Mouse (Mus musculus): Measurements from ENCODE around the gene Traip. TPM values are rescaled to one million over a fixed set of nuclear protein-coding genes. Genes with fewer than 3 reads are reported as not detected.

Traip gene
- polyA plus RNA-seq, 2 experiments = 14.3 to 22.5 TPM

DNA sequence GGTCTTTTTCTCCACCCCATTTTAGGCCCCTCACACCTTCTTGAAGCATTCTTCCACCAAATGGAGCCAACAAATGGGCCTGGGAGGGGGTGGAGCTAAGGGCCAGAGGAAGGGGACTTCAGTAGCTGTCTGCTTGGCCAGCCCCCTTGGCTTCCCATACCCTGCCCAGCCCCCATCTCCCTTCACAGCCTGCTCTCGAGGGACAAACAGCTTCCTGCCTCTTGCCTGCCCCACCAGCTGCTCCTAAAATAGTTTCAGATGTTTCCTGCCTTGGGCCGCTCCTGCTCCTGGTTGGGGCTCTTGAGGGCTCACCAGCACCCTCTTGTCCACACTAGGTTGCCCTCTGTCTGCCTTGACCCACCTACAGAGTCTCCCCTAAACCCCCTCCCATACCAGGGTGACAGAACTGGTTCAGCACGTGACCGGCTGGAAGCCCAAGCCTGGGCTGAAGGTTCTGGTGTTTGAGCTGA, 33.5 kb downstream of the Traip start:
- Histone ChIP-seq H3K4me2 (replicated peaks; ENCODE audit: low read depth, low read length, severe bottlenecking) (peak overlapping the region; percentile 96), H3K4me1 (ENCODE audit: control insufficient read depth, insufficient read depth, low read length) (peaks cover 41% of the 10 kb centered on the region), H3K36me3 (ENCODE audit: control insufficient read depth, insufficient read depth, low read length) (peaks cover 11% of the 10 kb centered on the region), H3K9ac (ENCODE audit: low read depth, low read length, severe bottlenecking) (peak overlapping the region; percentile 83), H3K9me3 (ENCODE audit: control insufficient read depth, low read length) (no peaks in the 10 kb centered on the region), H3K27ac (replicated peaks; ENCODE audit: low read depth, low read length) (peak overlapping the region; percentile 99), H3K27me3 (ENCODE audit: control insufficient read depth, insufficient read depth, low read length) (no peaks in the 10 kb centered on the region), H3K4me3 (replicated peaks; ENCODE audit: low read length) (peak overlapping the region; percentile 82)
- 3% methylated on average over 4 of the region's 4 CpGs for WGBS
- peak; percentile 58 for ATAC-seq (ENCODE audit: low FRiP score, low read depth)
- DNase-seq (ENCODE audit: low spot score) = peak; percentile 94
- peak; percentile 40; the same call in 1 of the 2 replicates for TF ChIP-seq POLR2A (IDR thresholded peaks at IDR 0.05; ENCODE audit: borderline replicate concordance, extremely low read depth, insufficient read depth, insufficient read length)

DNA sequence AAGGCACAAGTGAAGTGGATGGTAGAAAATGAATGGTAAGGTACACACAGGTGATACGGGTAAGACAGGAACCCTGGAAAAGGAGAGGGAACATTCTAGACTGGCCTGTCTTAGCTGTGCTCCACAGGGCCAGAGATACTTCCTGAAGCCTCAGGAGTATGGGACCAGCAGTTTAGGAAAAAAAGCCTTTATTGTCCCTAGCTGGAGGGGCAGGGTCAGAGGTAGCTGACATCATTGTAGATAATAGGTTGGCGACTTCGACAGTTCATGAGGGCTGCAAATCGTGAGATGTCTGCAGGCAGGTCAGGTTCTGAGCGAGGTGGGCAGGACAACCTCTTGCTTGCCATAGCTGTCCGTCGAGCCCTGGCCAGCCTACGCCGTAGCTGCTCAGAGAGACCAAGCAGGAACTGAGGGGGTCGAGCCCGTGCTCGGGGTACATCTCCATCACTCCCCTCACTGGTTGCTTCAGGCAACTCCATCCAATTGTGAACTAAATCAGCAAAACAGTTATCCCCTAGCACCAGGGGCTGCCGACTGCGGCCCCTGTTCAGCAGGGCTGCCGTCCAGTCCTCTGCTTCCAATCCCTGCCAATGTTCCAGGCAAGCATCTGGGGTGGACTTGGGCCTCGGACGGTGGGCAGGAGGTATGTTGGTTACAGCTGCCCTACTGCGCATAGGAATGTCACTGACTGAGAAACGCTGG, 34.3 kb downstream of the Traip start:
- ATAC-seq (ENCODE audit: low FRiP score, low read depth) = no peak

DNA sequence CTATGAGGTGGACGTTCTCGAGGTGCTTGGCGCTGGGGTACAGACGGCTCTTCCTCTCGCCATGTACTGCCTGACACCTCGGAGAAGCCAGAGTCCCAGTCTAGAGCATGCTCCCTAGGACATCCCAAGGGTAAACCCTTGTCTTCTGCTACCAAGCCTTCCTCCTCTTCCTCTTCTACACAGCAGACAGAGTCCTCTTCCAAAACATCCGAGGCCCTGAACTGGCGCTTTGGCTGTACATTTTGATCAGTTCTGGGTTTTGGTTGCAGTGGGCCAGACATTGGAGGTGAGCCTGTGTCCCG, 34.8 kb downstream of the Traip start:
- H3K9ac ChIP-seq (ENCODE audit: low read depth, low read length, severe bottlenecking) = peak overlapping the region; percentile 83
- H3K27me3 ChIP-seq (ENCODE audit: control insufficient read depth, insufficient read depth, low read length) = no peaks in the 10 kb centered on the region
- H3K27ac ChIP-seq (replicated peaks; ENCODE audit: low read depth, low read length) = peak overlapping the region; percentile 99
- no peaks in the 10 kb centered on the region for H3K9me3 ChIP-seq (ENCODE audit: control insufficient read depth, low read length)
- H3K4me3 ChIP-seq (replicated peaks; ENCODE audit: low read length) = peak overlapping the region; percentile 82
- TF ChIP-seq POLR2A (IDR thresholded peaks at IDR 0.05; ENCODE audit: borderline replicate concordance, extremely low read depth, insufficient read depth, insufficient read length) = no peak
- no peak for ATAC-seq (ENCODE audit: low FRiP score, low read depth)
- 14% methylated on average over 9 of the region's 9 CpGs for WGBS
- H3K4me2 ChIP-seq (replicated peaks; ENCODE audit: low read depth, low read length, severe bottlenecking) = peak overlapping the region; percentile 96
- DNase-seq (ENCODE audit: low spot score) = no peak
- H3K4me1 ChIP-seq (ENCODE audit: control insufficient read depth, insufficient read depth, low read length) = peaks cover 41% of the 10 kb centered on the region
- H3K36me3 ChIP-seq (ENCODE audit: control insufficient read depth, insufficient read depth, low read length) = peaks cover 11% of the 10 kb centered on the region

More for the DNA sequence above, 34.3 kb downstream of the Traip start:
- H3K4me3 ChIP-seq (replicated peaks; ENCODE audit: low read length) = peak overlapping the region; percentile 82
- no peak for DNase-seq (ENCODE audit: low spot score)
- no peaks in the 10 kb centered on the region for H3K27me3 ChIP-seq (ENCODE audit: control insufficient read depth, insufficient read depth, low read length)
- WGBS = 17% methylated on average over 19 of the region's 19 CpGs
- no peaks in the 10 kb centered on the region for H3K9me3 ChIP-seq (ENCODE audit: control insufficient read depth, low read length)
- H3K36me3 ChIP-seq (ENCODE audit: control insufficient read depth, insufficient read depth, low read length) = peaks cover 11% of the 10 kb centered on the region
- H3K4me1 ChIP-seq (ENCODE audit: control insufficient read depth, insufficient read depth, low read length) = peaks cover 41% of the 10 kb centered on the region
- peak overlapping the region; percentile 96 for H3K4me2 ChIP-seq (replicated peaks; ENCODE audit: low read depth, low read length, severe bottlenecking)
- peak overlapping the region; percentile 83 for H3K9ac ChIP-seq (ENCODE audit: low read depth, low read length, severe bottlenecking)
- TF ChIP-seq POLR2A (IDR thresholded peaks at IDR 0.05; ENCODE audit: borderline replicate concordance, extremely low read depth, insufficient read depth, insufficient read length) = no peak
- H3K27ac ChIP-seq (replicated peaks; ENCODE audit: low read depth, low read length) = peak overlapping the region; percentile 99

DNA sequence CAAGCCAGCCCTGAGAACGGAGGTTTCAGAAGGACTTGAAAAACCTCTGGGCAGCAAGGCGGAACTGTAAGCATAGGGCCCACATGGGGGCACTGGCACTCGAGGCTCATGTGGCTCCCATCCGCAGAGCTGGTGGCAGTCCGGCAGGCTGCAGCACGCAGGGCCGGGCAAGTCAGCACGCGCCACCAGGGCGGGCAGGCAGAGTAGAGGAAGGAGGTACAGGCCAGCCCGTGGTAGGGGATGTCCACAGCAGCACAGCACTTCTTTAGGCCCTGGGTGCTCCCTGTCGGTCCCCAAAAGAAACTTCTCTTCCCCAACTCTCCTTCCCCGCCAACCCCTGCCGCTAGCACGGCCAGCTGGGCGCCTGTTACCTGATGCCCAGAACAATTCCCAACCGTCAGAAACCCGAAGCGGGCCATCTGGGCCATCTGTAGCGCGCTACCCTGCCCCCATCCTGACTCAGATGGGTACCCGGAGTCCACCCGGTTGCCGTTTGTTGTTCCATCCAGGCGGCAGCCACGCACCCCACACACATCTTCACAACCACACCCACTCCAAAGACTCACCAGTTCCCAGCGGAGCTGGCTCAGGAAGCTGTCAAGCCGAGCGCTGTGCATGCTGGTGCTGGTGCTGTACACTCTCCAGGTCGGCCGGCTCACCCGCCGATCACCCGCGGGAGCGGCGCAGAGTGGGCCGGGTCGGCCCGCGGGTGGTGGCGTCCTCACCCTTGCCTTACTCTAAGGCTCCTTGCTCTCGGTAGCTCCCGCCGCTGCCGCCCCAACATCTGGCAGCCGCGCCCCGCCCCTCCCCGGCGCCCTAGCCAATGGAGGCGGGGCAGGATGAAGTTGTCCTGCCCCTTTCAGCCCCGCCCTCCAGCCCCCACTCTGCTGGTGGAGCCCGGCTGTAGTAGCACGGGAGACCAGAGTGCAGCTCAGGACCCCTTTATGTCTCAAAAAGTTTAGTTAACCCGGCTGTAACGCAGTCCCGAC, 35.5 kb downstream of the Traip start, which contains the start of gene Inka1:
Gene Inka1, minus strand, starts transcription at position 749 of the 989 bp plus-strand sequence.
- DNase-seq (ENCODE audit: low spot score) (peak; percentile 95), ATAC-seq (ENCODE audit: low FRiP score, low read depth) (peak; percentile 67)
- under 1% methylated on average over 45 of the region's 58 CpGs for WGBS
- H3K27me3 ChIP-seq (ENCODE audit: control insufficient read depth, insufficient read depth, low read length) = no peaks in the 10 kb centered on the region
- no peaks in the 10 kb centered on the region for H3K9me3 ChIP-seq (ENCODE audit: control insufficient read depth, low read length)
- peaks cover 39% of the 10 kb centered on the region for H3K4me1 ChIP-seq (ENCODE audit: control insufficient read depth, insufficient read depth, low read length)
- H3K4me2 ChIP-seq (replicated peaks; ENCODE audit: low read depth, low read length, severe bottlenecking) = peak within 1 kb of the TSS; percentile 96
- peak; percentile 85; the same call in 1 of the 2 replicates for TF ChIP-seq POLR2A (IDR thresholded peaks at IDR 0.05; ENCODE audit: borderline replicate concordance, extremely low read depth, insufficient read depth, insufficient read length)
- H3K27ac ChIP-seq (replicated peaks; ENCODE audit: low read depth, low read length) = peak within 1 kb of the TSS; percentile 99
- peaks cover 11% of the 10 kb centered on the region for H3K36me3 ChIP-seq (ENCODE audit: control insufficient read depth, insufficient read depth, low read length)
- peak within 1 kb of the TSS; percentile 82 for H3K4me3 ChIP-seq (replicated peaks; ENCODE audit: low read length)
- H3K9ac ChIP-seq (ENCODE audit: low read depth, low read length, severe bottlenecking) = peak within 1 kb of the TSS; percentile 83

DNA sequence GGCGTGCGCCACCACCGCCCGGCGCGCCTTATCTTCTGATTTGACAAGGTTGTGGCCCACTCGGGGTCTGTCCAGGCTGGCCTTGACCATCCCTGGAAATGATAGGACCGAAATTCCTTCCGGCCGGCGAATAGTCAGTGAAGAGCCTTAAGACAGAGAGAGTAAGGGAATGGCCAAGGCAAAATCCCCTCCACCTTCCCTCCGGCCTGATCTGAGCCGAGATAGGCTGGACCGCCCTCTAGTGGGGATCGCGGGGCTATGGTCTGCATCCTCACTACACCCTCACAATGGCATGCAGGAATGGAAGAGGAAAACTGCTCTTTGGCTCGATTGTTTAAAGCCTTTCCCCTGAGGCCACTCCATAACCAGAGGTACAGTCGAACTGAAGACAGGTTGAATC, 36.4 kb downstream of the Traip start:
- Histone ChIP-seq H3K4me1 (ENCODE audit: control insufficient read depth, insufficient read depth, low read length) (peaks cover 29% of the 10 kb centered on the region), H3K4me3 (replicated peaks; ENCODE audit: low read length) (peak overlapping the region; percentile 82), H3K27ac (replicated peaks; ENCODE audit: low read depth, low read length) (peak overlapping the region; percentile 99), H3K4me2 (replicated peaks; ENCODE audit: low read depth, low read length, severe bottlenecking) (peak overlapping the region; percentile 96), H3K9me3 (ENCODE audit: control insufficient read depth, low read length) (no peaks in the 10 kb centered on the region), H3K36me3 (ENCODE audit: control insufficient read depth, insufficient read depth, low read length) (peaks cover 11% of the 10 kb centered on the region), H3K27me3 (ENCODE audit: control insufficient read depth, insufficient read depth, low read length) (no peaks in the 10 kb centered on the region), H3K9ac (ENCODE audit: low read depth, low read length, severe bottlenecking) (no peak overlapping the region)
- ATAC-seq (ENCODE audit: low FRiP score, low read depth) (peak; percentile 31; the same call in 1 of the 2 replicates), DNase-seq (ENCODE audit: low spot score) (peak; percentile 85)
- 5% methylated on average over 18 of the region's 18 CpGs for WGBS
- TF ChIP-seq POLR2A (IDR thresholded peaks at IDR 0.05; ENCODE audit: borderline replicate concordance, extremely low read depth, insufficient read depth, insufficient read length) = no peak
